Mouse (Mus musculus): Measurements from ENCODE around the gene Amfr.

Amfr gene

DNA sequence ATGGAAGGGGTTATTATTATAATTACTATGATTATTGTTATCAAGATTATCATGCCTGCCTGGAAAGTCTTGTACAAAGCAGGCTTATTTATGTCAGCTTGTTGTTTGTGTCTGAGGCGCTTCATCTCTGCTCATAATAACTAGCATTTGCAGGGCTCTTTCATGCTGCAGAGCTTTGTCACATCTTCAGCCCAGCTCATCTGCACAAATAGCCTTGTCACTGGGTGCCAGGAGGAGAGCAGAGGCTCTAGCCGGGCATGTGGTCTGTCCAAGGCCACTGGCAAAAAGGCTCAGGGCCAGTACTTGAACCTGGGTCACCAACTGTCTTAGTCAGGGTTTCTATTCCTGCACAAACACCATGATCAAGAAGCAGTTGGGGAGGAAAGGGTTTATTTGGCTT lies 79.4 kb downstream of the Amfr start:
- 0 out of 2 replicates have a peak, but pooled peaks have one; percentile 4 for ATAC-seq (ENCODE audit: low TSS enrichment)

DNA sequence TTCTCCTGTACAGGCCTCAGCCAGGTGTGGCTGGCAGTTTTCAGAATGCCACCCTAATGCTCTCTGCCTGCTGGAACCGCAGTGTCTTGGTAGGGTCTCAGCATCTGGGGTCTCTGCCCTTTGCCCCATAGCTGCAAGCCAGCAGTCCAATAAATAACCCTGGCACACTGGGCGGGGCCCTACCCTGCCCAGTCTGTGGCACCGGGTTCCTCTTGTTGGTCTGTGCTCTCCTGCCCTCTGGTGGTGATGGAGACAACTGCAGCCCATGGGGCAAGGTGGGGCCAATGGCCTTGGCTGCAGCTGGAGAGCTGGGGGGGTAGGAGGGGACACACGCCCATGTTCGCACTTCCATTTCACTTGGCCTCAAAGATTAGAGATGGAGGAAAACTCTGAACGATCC lies 79.8 kb downstream of the Amfr start:
- peak; percentile 73 for ATAC-seq (ENCODE audit: low TSS enrichment)

DNA sequence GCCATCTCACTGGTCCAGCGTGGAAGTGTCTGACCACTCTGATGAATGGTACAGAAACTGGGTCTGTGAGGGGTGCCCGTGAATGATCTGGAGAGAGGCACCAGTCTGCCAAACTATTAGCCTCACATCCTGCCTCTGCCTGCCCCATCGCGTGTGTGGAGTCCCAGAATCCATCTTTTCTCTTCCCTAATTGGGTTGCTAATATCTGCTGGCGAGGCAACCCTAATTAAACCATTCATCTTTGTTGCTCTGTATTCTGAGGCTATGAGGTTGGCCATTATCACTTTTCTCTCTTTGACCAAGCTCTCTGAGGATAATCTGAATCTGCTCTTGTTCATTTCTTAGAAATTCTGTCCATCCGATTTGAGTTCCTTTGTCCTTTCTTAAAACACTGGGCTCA lies 81.3 kb downstream of the Amfr start:
- peak; percentile 38; the same call in 1 of the 2 replicates for ATAC-seq (ENCODE audit: low TSS enrichment)

- ATAC-seq (ENCODE audit: low TSS enrichment) = no peak
Observed at GRCm38 (mm10) chr8:93929233-93929632, 83.4 kb downstream of the Amfr start.

DNA sequence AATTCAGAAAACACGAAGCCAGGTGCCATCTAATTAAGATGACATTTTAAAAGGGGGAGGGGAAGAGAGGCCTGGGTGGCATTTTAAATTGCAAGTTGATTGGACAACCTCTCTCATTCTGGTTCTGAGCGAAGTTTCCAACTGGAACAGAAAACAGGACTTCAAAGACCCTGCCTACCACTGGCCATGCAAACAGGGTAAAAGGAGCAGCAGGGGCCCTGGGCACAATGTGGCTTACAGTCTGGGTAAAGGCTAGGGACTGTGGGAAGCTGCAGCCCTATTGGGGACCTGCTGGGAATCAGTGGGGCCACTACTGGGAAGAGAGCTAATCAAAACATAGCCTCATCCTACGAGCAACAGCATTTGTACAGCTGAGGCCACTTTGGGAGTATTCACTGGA lies 87.1 kb downstream of the Amfr start:
- no peak for ATAC-seq (ENCODE audit: low TSS enrichment)

GRCm38 (mm10) chr8:93923897-93924334 lies 88.7 kb downstream of the Amfr start:
- ATAC-seq (ENCODE audit: low TSS enrichment) = peak; percentile 64
